Mouse (Mus musculus) WW6 (cell line): ENCODE data around the gene Ascl3.

Experiments
- DNase-seq: peaks from one replicate; pipeline ENCODE4 v3.0.0-alpha.2; 2013; ENCODE audit warnings: low read depth, low spot score

Ascl3 gene

DNA sequence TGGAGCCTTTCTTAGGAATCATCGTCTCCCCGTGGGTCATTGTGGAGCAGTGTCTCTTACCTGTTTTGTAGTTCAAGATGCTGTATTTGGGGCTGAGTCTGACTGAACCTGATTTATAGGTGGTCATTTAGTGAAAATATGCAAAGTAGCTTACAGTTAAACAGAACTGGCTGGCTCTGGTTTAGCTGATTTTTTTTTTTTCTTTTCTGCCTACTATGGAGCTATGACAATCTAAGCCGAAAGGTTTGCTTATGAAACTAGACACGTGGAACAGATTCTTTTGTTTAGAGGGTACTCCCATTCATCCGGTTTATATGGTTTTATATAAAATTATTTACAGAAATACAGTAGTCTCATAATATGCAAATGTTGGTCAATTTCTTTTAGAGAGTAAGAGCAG is at the start of gene Ascl3:
TSS of gene Ascl3 (minus strand) at position 101 of the 400 bp plus-strand sequence.
- DNase-seq: no peak

DNA sequence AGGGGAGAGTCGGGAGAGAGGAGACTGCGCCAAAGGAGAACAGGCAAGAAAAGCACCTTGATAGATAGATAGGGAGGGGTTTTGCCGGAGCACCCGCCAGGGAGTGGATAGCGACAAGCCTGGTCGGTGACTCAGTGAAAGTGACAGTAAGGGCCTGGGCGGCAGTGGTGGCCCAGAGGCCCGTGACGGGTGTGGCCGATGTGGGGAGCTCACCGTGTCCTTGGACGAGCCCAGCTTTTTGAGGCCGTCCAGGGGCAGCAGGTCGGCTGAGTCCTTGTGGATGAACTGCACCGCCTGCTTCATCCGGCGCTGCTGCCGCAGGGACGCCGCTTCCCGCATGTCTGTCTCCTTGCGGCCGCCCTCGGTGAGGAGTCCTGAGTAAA is 49.6 kb upstream of the Ascl3 start:
- DNase-seq: no peak

DNA sequence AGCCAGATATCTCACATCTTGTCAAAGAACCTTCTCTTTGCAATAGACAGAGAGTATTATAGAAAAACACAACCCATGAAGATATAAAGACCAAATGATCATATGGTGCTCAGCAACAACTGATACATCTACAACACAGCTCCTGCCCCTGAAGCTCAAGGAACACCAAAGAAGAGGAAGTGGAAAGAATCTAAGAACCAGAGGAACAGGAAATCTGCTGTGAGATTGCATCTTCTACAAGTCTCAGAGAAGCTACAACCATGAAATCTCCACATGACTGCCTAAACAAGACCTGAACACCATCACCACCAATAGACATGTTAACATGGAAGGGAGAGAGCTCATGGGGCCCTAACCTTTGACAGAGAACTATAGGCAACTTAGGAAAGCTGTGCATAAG is 40.7 kb upstream of the Ascl3 start:
- DNase-seq: no peak

DNA sequence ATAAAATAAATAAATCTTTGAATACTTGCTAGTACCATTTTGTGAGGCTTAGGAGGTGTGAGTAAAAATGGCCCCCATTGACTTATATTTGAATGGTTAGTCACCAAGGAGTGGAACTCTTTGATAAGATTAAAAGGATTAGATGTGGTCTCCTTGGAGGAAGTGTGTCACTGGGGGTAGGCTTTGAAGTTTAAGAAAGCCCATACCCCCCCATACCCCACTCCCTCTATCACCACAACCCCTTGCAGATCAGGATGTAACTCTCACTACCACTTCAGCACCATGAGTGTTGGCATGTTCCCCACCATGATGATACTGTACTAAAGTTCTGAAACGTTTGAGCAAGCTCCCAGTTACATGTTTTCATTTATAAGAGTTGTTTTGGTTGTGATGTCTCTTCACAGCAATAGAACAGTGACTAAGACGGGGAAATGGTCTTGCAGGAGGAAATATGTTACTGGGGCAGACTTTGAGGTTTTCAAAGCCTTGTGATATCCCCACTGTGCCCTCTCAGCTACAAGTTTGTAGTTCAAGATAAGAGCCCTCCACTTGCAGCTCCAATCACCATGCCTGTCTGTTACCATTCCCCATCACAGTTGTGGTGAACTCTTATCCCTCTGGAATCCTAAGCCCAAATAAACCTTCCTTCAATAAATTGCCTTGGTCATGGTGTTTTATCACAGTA is 37.3 kb upstream of the Ascl3 start:
- DNase-seq: no peak

DNA sequence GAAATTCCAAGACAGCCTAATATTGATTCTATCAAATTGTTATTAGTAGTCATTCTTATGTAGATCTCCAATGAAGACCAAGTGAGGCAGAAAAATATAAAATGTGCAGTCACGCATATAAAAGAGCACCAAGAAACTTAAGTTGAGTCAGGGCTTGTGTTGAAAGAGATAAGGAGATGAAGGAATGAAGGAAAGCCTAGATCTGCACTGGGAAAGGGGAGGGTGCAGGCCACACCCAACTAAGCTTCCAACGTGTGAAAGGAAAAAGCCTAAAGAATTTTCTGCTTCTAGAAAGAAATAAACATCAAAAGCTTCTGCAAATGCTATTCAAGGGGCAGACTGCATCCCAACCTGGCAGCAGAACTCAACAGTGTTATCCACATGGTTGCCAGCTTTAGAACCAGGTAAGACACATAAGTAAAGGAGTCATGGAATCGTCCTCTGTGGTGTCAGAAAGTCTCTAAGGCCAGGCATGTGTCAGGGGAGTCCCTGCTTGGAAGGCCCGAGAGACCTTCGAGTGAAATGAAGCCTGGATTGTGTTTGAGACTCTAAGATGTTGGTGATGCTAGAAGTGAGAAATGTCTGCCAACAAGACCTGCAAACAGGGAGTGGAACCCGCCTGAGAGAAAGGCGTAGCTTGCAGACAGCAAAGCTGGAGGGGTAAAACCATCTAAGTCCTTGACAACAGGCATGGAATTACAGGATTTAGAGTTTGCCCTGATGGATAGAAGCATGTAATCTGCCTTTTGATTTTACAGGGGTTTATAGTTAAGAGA is 36.2 kb upstream of the Ascl3 start:
- no peak for DNase-seq

DNA sequence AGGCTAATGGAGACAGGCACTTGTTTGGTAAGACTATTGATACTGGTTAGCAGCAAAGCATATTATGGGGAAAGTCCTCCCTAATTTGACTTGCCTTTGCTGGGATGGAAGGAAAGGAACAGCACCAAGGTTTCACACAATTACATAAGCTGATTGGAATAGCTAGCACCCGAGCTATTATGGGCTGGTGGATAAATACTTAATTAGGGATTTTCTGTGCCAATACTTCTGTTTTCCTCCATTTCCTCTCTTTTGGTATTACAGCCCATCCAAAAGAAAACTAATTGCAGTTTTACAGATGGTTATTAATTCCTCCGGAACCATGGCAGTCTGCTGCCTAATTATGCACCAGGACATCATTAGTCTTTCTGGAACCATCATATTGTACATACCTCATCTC is 32.5 kb upstream of the Ascl3 start:
- DNase-seq: no peak

DNA sequence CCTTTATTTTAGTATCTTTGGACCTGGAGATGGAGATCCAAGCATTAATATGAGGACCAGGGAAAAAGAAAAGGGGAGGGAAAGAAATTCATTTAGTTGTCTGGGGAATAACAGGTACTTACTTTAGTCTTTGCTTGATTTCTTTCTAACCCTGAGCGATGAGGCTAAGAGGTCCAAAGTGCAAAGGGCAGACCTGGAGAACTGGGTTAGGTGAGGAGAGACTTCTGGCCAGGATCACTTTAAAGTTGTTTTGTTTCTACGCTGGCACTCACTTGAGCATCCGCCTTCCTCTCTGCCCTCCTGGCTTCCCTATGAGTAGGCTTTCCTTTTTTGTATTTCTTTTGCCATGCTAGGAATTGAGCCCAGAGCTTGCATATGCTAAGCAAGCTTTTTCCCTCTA is 24.8 kb upstream of the Ascl3 start:
- DNase-seq: no peak

DNA sequence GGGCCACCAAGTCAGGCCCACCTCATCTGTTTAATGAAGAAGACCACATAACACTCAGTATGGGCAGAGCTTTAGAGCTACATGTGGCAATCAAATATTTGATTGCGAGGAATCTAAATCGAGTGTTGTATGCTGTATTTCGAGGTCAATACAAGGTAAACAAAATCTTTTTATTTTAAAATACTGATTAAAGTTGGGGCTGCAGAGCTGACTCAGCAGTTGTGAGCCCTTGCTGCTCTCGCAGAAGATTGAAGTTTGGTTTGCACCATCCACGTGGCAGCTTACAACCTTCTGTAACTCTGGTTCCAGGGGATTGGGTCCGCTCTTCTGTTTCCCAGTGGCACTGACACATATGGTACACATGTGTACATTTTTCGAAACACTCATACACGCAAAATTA is 22.5 kb upstream of the Ascl3 start:
- no peak for DNase-seq

DNA sequence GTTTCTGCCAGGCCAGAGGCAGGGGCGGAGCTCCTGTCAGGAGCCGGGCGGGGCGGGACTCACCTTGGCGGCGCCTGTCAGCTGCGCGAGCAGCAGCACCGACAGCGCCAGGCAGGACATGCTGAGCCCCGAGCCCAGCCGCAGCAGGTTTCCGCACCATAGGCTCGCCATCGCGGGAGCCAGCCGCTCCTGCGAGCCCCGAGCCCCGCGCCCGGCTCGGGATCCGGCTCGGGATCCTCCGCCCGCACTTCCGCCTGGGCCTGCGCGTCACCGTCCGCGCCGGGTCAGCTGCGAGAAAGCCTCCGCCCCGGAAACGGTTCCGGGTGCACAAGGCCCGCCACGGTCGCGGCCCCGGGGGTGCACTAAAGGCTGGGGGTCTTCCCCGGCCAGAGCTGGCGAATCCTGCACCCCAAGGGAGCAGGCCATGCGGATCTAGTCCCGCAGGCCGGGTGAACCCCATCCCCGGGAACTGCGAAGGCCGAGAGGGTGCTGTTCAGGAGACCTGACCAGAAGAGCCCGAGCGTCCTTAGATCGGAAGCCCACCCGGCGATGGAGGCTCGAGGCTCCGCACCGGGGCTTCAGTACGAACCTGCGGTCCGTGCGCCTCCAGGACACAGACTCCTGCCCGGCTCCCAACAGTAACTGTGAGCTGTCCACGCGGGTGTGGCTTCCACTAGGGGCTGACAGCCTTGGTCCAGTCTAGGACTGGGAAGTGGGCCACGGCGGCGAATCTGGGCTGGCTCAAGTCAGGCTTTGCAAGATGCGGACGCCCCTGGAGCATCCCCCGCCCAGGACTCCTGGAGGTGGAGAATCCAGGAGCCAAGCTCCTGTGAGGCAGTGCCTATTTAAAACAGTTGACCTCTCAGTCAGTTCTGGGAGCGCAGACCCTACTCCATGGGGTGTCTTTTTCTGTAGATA is 20.7 kb upstream of the Ascl3 start, which contains the start of gene Tmem9b:
TSS of gene Tmem9b (minus strand) at position 868 of the 918 bp plus-strand sequence.
- no peak for DNase-seq

DNA sequence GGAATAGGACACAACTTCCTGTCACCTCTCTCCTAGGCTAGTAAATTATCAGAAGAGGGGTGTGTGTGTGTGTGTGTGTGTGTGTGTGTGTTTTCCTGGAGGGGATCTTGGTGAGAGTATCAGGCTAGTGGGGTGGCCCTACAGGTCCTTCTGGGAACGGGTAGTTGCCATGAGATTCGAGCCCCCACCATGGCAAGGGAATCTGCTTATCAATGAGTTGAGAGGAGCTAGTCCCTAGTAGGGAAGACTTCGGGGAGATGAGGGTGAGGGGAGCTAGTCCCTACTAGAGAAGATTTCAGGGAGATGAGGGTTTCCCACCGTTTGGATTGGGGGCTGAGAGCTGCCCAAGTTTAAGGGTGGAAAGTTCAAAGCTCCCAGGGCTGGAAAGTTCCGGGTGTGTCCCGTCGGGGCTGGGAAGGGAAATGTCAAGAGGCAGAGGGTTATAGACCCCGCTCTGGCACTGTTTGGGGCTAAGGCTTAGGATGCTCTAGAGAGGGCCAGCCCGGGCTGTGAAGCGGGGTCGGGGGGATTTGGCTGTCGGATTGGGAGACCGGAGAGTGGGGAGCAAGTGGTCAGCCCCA is 20.0 kb upstream of the Ascl3 start:
- no peak for DNase-seq

DNA sequence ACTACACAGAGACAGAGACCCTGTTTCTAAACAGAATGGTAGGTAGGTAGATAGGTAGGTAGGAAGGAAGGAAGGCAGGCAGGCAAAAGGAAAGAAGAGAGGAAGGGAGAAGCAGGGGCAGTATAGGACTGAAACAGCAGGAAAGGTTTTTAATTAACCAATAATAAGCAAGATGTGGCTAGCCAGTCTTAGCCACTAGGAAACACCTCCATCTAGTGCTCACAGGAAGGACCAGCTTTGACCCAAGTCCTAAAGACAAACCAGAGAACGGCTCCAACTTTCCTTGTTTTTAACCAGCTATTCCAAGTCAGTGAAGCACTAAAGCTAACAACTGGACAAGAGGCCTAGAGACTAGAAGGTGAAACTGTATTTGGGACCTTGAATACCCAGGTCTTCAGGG is 16.2 kb upstream of the Ascl3 start:
- DNase-seq: no peak

DNA sequence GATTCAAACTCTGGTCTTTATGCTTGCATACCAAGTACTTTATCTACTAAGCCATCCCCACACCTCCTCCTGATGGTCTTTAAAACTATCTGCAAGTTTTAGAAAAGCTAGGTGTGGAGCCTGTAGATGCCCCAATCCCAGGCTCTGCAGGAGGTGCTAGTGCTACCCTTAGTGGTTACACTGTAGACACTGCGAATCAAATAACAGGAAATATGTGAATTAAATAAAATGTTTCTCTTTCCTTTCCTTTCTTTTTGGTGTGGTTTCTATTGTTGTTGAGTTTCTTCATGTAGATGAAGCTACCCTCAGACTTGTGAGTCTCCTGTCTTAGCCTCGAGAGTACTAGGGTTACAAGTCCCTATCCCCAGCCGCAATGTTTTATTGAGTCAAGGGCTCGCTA is 10.2 kb upstream of the Ascl3 start:
- no peak for DNase-seq

DNA sequence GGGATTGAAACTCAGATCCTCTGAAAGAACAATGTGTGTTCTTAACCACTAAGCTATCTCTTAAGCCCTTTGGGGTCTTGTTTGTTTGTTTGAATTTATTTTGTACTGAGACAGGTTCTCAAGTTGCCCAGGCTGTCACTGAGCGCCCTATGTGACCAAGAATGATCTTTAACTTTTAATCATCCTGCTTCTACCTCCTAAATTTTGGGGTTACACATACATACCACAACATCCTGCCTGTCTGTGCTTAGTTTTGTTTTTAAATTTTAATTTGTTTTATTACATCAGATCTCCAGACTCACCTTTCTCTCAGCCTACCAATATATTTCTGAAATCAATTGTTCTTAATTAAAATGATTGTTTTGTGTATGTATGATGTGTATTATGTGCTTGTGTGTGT is 9.5 kb upstream of the Ascl3 start:
- DNase-seq: no peak

DNA sequence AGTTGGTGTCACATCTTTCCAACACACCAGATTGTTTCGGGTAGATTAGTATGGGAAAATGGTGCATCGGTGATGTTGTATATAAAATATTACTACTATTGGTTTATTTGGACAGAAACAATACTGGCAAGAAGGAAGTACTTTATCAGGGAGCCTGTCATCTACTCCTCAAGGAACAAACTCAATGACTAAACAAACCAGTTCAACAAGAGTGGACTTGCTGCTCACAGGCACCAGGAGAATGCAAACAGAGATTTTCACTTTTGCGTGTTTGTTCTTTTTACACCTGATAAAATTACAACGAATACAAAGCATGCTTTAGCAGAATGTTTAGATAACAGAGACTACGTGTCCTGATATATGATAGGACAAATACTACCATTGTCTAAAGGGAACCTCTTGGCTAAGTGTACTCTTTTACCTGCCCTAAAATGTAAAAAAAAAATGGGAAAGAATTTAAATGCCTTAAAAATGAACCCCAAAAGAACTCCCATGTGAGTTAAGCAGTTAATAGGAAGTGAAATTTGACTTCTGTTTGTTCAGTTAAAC is 8.4 kb upstream of the Ascl3 start:
- no peak for DNase-seq

DNA sequence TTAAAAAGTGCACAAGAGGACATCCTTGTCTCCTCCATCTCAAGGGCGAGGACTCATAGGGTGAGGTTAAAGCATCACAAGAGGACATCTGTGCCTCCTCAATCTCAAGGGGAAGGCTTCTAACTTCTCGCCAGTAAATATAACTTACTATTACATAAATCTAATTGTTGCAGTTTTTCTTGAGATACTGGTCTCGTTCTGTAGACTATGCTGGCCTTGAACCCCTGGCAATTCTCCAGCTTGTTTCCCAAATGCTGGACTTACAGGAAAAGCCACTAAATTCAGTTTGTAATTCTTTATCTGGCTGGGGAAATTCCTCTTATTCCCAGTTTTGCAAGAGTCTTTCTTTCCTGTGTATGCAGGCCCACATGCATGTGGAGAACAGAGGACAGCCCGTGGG is 3.3 kb upstream of the Ascl3 start:
- DNase-seq: no peak

DNA sequence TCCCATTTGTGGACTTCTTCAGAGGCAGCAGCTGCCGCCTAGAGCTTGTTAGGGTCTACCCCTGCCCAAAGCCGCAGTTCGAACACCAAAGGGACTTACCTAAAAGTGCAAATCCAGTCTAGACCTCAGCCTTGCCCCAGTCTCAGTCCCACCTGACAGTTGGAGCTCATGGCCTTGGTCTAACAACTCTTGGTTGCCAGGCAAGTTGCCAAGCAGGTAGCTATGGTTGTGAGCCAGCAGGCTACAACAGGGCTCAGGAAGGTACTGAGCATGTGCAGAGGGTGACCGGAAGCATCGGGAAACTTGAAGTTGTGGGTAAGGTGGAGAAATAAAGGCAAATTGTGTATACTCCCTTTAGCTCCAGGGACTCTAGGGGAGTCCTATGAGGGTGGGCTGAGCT is 7.8 kb downstream of the Ascl3 start, which contains the start of gene BC051019:
TSS of gene BC051019 (minus strand) at position 154 of the 400 bp plus-strand sequence.
- DNase-seq: no peak

DNA sequence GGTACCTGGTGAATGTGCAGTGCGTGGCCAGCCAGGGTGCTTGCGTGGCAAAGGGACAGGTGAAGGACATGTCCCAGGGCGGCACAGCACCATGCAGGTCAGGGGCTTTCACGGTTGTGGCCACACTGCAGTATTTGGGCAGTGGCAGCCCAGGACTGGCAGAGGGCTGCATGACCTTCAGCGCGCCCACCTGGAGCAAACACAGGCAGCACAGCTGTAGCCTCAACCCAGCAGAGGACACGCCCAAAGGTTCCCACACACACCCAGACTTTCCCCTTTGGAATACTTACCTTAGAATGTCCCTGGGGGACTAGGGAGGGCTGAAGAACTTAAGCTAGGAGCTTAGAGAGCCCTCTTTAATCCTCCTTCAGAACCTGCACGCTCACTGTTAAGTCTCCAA is 8.4 kb downstream of the Ascl3 start:
- no peak for DNase-seq

DNA sequence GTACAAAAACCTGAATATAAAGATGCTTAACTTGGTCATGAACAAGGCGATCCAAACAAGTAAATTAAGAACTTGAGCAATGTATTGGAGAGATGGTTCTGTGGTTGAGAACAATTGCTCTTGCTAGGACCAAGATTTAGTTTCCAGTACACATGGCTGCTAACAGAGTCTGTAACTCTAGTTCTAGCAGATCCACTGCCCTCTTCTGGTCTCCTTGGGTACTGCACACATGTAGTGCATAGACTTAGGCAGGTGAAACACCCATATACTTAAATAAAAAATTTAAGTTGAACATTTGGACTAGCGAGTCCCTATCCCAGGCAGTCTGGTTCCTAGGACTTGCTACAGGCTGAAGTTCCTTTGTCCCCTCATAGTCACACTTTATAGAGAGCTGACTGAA is 8.9 kb downstream of the Ascl3 start:
- no peak for DNase-seq

DNA sequence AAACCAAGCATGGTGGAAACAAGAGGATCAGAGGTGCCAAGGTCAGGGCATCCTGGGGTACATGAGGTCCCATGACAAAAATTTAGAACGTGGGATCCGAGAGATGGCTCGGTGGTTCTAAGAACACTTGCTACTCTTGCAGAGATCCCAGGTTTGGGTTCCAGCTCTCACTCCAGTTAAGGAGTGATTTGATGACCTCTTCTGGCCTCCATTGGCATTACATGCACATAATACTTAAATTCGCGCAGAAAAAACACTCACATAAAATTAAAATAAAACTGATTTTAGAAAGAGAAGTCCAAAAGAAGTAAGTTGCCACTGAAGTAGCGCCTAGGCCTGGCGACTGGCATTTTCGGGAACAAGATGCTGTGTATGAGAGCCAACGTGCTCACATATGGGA is 12.2 kb downstream of the Ascl3 start:
- DNase-seq: no peak

DNA sequence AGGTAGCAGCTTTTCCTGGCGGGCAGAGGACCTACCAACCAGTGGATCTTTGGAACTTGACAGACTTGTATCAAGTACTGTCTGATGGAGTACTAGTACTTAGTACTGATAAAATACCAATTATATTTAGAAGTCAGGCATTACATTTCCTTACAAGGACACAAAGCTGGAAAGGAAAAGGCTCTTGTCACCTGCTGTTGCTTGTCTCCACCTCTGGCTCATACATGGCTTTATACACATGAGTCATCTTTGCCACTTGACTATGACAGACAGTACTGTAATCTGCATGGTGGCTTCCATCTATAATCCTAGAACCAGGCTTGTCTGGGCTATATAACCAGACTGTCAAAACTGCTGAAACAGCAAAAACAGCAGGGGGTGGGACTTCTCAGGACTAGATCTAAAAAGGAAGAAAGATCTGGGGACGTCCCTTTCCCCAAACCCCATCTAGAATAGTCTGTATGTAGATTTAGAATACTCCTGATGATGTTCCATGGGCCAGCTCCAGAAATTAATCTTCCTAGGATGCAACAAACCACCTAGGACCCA is 18.0 kb downstream of the Ascl3 start:
- no peak for DNase-seq

DNA sequence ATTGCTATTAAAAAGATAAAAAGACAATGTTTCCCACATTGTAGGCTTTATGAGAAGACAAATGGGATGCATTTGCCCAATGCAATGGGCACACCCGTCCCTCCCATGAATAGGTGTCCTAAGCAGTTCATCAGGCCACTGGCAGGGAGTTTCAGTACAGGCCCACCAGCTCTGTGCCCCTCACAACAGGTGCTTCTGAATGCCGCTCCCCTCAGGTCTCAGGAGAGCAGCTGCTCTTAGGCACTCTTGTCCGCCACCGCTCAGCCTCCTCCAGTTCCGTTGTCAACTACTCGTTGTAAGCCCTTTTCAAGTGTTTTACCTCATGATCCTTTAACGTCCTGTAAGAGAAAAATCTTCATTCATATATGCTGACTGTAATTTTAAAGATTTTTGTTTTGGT is 19.3 kb downstream of the Ascl3 start:
- no peak for DNase-seq
